Mouse (Mus musculus) midbrain, postnatal 0 days (tissue): ENCODE measurements at regions not wholly inside any gene's neighbourhood (a gene's known extent, or its start where the extent isn't known, plus 50 kb on each side); places are given as distances from the start of the nearest gene placed in this dataset.
A peak's percentile ranks its signal among the peaks of the same experiment; 100 is the strongest.
"Not testable (repeated sequence)": the region's sequence is repeated elsewhere in the genome, so short reads cannot be mapped to it uniquely, and the experiment has no call there.

Experiments
- ATAC-seq: fragments of 200-750 bp; cut with Nextera tagmentation; 2 replicates; pipeline ENCODE4 v1.8.0; 2017; ENCODE audit warnings: moderate number of reproducible peaks, mild to moderate bottlenecking, moderate TSS enrichment, moderate library complexity; ENCODE audit not compliant: low FRiP score
- DNase-seq: peaks from one replicate; pipeline ENCODE4 v3.0.0-alpha.2; 2015; ENCODE audit warnings: low spot score
- H3K27ac ChIP-seq: fragments of 300-500 bp; sonication (generic); 2 replicates; pipeline ENCODE4 v1.5.1; 2014; ENCODE audit warnings: low read depth, mild to moderate bottlenecking, low read length, mixed read lengths
- H3K27me3 ChIP-seq: fragments of 300-500 bp; sonication (generic); 2 replicates; pipeline ENCODE4 v1.6.1; 2014; ENCODE audit warnings: low read length, control low read depth, mixed read lengths; ENCODE audit not compliant: insufficient read depth
- H3K36me3 ChIP-seq: fragments of 300-500 bp; sonication (generic); 2 replicates; pipeline ENCODE4 v1.6.1; 2014; ENCODE audit warnings: low read length, control low read depth, mixed read lengths; ENCODE audit not compliant: insufficient read depth
- H3K4me1 ChIP-seq: fragments of 300-500 bp; sonication (generic); 2 replicates; pipeline ENCODE4 v1.6.1; 2014; ENCODE audit warnings: mild to moderate bottlenecking, control low read depth, antibody characterized with exemption, low read length, mixed read lengths; ENCODE audit not compliant: insufficient read depth
- H3K4me2 ChIP-seq: fragments of 300-500 bp; sonication (generic); 2 replicates; pipeline ENCODE4 v1.6.1; 2014; ENCODE audit warnings: low read depth, mild to moderate bottlenecking, low read length, mixed read lengths; ENCODE audit not compliant: poor library complexity, severe bottlenecking
- H3K4me3 ChIP-seq: fragments of 300-500 bp; sonication (generic); 2 replicates; pipeline ENCODE4 v1.5.1; 2014; ENCODE audit warnings: low read depth, mild to moderate bottlenecking, low read length, moderate library complexity
- H3K9ac ChIP-seq: fragments of 300-500 bp; sonication (generic); replicated peaks from 2 replicates; pipeline ENCODE4 v1.6.1; 2014; ENCODE audit warnings: mild to moderate bottlenecking, low read length, moderate library complexity, mixed read lengths; ENCODE audit not compliant: poor library complexity, severe bottlenecking
- H3K9me3 ChIP-seq: fragments of 300-500 bp; sonication (generic); 2 replicates; pipeline ENCODE4 v1.6.1; 2016; ENCODE audit warnings: low read length, control low read depth
- CTCF ChIP-seq: IDR thresholded peaks from 2 replicates; pipeline ENCODE4 v1.5.1; 2016; ENCODE audit warnings: antibody characterized with exemption, mild to moderate bottlenecking
- WGBS: fragments of 180-500 bp; shearing (Covaris S2); extraction: QIAGEN DNeasy Blood & Tissue Kit; methylation state at CpG from one replicate; pipeline ENCODE4 v1.1.7; 2014; 5-methylcytosine and 5-hydroxymethylcytosine counted together

DNA sequence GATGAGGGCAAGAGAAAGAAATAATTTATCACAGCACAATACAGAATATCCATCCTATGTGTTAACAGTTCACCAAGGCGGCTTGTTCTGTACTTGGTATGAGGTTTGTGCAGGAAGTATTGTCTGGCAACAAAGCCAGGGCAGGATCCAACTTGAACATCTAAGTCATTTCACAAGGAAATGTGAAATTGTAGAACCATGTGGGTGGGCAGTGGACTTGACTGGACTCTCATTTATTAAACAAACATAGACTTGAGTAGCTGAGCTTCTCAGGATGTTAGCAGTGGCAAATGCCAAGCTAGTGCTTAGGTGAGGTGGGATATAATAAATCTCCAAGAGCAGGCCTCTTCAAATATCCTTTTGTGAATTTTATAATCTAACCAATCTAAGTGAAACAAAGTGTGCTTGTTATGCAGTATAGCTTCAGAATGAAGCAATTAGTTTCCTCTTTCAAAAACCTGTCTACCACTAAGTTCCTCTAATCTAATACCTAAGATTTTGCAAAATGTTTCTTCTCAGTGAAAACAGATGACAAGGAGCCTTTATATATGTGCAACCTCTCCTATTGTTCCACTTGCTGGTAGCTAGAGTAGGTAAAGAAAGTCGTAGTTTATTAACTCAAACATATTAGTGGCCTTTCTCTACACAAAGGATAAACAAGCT, 694.4 kb downstream of the Crisp4 start:
- no peaks in the 10 kb centered on the region for H3K27me3 ChIP-seq
- TF ChIP-seq CTCF, result no peak
- no peak for DNase-seq
- H3K27ac ChIP-seq, result no peak overlapping the region
- H3K4me2 ChIP-seq, result no peak overlapping the region
- 82% methylated on average over 2 of the region's 2 CpGs for WGBS
- no peak for ATAC-seq
- H3K9me3 ChIP-seq, result no peaks in the 10 kb centered on the region
- H3K9ac ChIP-seq, result no peak overlapping the region
- H3K36me3 ChIP-seq, result no peaks in the 10 kb centered on the region
- H3K4me3 ChIP-seq, result no peak overlapping the region
- H3K4me1 ChIP-seq, result no peaks in the 10 kb centered on the region

DNA sequence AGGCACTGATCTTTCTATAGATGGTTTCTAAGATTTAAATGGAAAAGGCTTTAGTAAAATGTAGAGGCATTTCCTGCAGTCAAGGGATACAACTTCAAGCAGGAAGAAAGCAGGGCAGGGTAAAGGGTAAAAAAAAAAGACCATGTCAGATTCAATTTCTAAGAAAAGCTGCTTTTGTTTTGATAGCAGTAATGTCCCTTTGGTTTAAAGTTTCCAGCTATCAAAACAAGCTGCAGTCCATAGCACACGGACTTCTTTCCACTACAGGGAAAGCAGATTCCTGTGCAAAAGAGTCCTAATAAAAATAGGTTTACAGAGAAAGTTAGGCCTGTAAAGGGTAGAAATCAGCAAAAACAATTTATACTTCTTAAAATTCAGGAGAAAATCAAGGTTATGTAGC, 695.0 kb downstream of the Crisp4 start:
- 74% methylated on average over 1 of the region's 1 CpGs for WGBS
- Histone ChIP-seq H3K27ac (no peak overlapping the region), H3K27me3 (no peaks in the 10 kb centered on the region), H3K36me3 (no peaks in the 10 kb centered on the region), H3K9me3 (no peaks in the 10 kb centered on the region), H3K4me3 (no peak overlapping the region), H3K4me2 (no peak overlapping the region), H3K4me1 (no peaks in the 10 kb centered on the region), H3K9ac (no peak overlapping the region)
- ATAC-seq, result no peak
- no peak for DNase-seq
- TF ChIP-seq CTCF, result no peak

DNA sequence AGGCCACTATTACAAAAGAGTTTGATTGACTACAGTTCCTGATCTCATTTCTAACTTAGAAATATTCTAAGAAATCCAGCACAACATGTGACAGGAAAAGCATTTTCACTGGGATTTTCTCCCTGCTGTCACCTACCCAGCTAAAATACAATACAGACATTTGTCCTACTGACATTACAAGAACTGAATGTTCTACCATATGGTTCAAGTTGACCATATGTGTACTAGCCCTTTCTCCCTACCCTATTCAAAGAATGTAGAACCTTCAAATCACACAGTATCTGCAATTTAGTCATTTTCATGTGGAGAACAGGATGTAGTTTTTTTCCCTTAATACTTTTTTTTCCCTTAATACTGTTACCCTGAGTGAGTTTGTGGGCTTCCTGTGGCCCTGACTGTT, 695.4 kb downstream of the Crisp4 start:
- no peak overlapping the region for H3K9ac ChIP-seq
- no peak for TF ChIP-seq CTCF
- H3K27ac ChIP-seq, result no peak overlapping the region
- H3K9me3 ChIP-seq, result no peaks in the 10 kb centered on the region
- no peaks in the 10 kb centered on the region for H3K36me3 ChIP-seq
- H3K4me1 ChIP-seq, result no peaks in the 10 kb centered on the region
- H3K4me3 ChIP-seq, result no peak overlapping the region
- H3K4me2 ChIP-seq, result no peak overlapping the region
- H3K27me3 ChIP-seq, result no peaks in the 10 kb centered on the region
- DNase-seq, result no peak
- ATAC-seq, result no peak

DNA sequence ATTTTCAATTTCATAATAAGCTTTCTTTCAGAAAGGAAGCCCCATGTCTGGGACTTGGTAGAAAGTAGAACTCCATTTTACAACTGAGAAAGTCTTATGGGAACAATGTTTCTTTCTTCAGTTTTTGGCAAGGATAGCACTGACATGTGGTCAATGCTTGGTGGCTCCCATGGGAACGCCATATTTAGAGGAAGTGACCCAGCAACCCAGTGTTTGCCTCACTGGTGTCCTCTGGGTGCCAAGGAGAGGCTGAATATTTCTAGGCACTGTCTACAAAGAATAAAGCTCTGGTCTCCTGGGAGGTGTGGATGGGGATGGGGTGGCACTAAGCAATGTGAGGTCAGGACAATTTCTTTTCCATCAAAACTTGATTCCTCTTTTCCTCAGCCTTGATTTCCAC, 696.4 kb downstream of the Crisp4 start:
- Histone ChIP-seq H3K4me3 (no peak overlapping the region), H3K27ac (no peak overlapping the region), H3K36me3 (no peaks in the 10 kb centered on the region), H3K27me3 (no peaks in the 10 kb centered on the region), H3K9me3 (no peaks in the 10 kb centered on the region), H3K4me1 (no peaks in the 10 kb centered on the region), H3K4me2 (no peak overlapping the region), H3K9ac (no peak overlapping the region)
- 80% methylated on average over 1 of the region's 1 CpGs for WGBS
- 0 out of 2 replicates have a peak, but pooled peaks have one; percentile 16 for ATAC-seq
- peak; percentile 31 for DNase-seq
- TF ChIP-seq CTCF, result no peak

DNA sequence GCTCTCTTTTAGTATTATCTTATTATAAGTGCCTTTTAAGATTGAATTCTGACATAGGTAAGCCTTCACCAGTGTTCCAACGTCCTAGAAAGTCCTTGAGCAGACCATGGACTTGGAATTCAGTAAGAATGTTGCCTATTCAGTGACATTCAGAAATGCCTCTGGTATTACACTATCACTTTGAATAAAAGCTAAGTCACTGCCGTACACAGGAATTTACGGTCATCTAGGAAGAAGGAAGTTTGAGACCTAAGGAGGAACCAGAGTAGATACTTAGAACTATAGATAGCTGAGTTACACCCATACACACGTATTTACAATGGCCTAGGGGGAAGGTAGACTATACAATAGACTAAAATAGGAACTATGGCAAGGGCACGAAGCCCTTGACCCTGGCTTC, 711.6 kb downstream of the Crisp4 start:
- WGBS, result 79% methylated on average over 5 of the region's 5 CpGs
- ATAC-seq, result not testable (repeated sequence)

DNA sequence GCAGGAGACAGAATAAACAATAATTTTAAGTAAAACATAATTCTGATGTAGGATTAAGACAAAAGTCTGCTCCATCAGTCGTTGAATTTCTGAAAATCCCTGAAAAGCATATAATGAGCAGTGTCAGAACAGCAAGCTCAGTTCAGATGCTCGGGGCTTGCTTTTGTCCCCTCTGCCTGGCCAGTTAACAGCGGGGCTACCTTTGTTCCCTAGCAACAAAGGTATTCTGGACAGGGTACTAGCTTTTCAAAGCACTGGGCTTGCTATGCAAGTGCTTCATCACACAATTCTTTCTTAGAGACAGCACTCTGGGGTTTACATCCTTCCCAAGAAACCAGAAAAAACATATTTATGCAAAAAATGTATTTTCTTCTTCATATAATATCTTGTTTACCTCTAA, 729.7 kb downstream of the Crisp4 start:
- no peaks in the 10 kb centered on the region for H3K36me3 ChIP-seq
- DNase-seq (peak; percentile 22), ATAC-seq (no peak)
- H3K4me3 ChIP-seq, result no peak overlapping the region
- TF ChIP-seq CTCF, result no peak
- no peaks in the 10 kb centered on the region for H3K9me3 ChIP-seq
- no peak overlapping the region for H3K9ac ChIP-seq
- H3K4me2 ChIP-seq, result no peak overlapping the region
- no peak overlapping the region for H3K27ac ChIP-seq
- 10% methylated on average over 3 of the region's 3 CpGs for WGBS
- H3K4me1 ChIP-seq, result no peaks in the 10 kb centered on the region
- H3K27me3 ChIP-seq, result no peaks in the 10 kb centered on the region

More for the DNA sequence above, 711.6 kb downstream of the Crisp4 start:
- not testable (repeated sequence) for H3K36me3 ChIP-seq, H3K9ac ChIP-seq, H3K9me3 ChIP-seq, H3K4me2 ChIP-seq, H3K27ac ChIP-seq, H3K4me1 ChIP-seq, H3K27me3 ChIP-seq, DNase-seq, H3K4me3 ChIP-seq
